Mouse (Mus musculus) spleen, embryonic (tissue): ENCODE results near the gene B230307C23Rik.
"Not testable (repeated sequence)": the region's sequence is repeated elsewhere in the genome, so short reads cannot be mapped to it uniquely, and the experiment has no call there.

Source experiments
- CTCF ChIA-PET: fragments of 350-600 bp; sonication (Branson Sonifier 250); formaldehyde crosslinking; loops from one replicate; lab custom pipeline; 2022; lab: Charles Lee

Gene B230307C23Rik

DNA sequence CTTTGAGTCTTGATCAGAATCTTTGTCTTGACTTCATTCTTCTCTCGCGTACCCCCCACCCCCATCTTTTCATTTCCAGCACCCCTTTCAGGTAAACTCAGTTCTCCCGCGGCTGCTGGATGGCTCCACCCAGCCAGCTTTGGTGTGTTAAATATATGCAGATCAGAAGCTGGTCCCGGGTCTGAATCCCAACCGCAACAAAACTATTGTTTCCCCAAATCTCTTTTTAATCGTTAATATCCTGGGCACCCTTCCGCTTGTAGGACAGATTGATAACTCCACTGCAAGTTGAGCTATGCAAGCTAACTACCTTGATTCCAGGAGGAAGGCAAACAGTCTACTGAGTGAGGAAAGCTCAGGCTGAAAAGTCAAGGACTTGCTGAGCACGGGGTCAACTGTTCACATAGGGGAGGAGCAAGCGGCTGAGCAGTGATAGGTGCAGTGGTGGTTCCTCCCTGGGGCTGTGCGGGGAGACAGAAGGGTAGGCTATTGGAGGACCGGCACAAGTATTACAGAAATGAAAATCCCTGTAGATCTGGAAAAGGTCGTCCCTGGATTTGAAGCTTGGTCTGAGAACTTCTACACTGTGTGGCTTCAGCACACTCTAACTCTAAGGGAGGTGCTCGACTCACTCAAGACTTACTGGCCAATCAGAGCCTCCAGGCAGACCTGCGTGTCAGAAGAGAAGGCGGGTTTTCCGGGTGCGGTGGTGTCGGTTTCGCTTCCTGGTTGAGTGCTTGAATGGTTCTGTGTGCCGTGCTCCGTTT is at the start of gene B230307C23Rik:
Gene B230307C23Rik (plus strand): TSS at position 700 of the 767 bp plus-strand sequence.
- CTCF ChIA-PET = interaction anchor here (0.6 kb wide), 1 partner anchor 30 kb away, joined by 5 read pairs; no protein-coding TSS in a partner anchor

GRCm38 (mm10) chr16:97948836-97949235 is 48.3 kb upstream of the B230307C23Rik start:
- CTCF ChIA-PET = no interaction called here

DNA sequence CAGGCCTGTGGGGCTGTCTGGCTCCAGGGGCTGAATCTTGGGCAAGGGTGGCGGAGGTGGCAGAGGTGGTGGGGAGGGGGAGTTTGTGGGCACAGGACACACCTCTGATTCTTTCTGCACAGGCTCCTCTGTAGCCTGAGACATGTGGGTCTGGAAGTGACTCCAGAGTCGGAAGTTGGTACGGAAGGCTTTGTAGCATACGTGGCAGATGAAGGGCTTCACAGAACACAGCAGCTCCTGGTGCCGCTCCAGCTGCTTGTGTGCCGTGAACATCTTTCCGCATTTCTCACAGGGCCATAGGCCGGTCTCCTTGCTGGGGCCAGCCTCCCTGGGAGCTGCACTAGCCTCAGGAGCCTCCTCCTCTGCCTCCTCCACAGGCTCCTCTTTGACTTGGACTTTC is 47.1 kb upstream of the B230307C23Rik start:
- CTCF ChIA-PET = no interaction called here

DNA sequence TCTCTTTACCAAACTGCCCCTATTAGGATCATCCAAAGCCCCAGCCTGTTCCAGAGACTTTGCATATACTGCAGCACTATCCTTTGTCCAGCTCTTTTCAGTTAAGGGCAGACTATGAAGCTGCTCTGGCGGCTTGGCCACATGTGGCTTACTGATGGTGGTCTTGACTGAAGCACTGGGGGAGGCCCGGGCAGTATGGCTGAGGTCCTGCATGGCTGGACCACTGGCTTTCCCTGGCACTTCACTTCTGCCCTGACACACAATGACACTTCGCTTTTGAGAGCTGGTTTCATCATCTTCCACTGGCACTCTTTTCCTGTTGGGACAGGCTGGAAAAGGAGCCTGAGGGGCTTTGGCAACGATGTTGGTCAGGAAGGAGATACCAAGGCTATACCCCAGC is 44.7 kb upstream of the B230307C23Rik start:
- CTCF ChIA-PET = interaction anchor here (0.5 kb wide), 1 partner anchor 53 kb away, joined by 9 read pairs; no protein-coding TSS in a partner anchor

DNA sequence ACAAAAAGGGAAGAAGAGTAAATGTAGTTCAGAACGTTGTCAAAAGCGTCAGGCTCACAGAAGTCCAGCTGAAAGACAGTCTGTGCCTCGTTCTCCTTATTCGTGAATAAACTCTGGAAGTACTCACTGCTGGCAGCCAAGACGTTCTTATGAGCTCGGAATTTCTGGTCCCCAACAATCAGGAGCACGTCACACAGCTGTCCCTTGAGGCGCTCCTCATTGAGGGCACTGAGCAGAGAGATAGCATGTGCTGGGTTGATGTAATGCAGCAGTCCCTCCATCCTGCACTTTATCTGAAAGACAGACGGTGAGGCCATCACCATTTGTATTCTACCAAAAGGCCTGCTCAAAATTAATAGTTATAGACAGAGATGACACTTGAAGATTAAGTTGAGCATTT is 44.3 kb upstream of the B230307C23Rik start:
- CTCF ChIA-PET = no interaction called here

DNA sequence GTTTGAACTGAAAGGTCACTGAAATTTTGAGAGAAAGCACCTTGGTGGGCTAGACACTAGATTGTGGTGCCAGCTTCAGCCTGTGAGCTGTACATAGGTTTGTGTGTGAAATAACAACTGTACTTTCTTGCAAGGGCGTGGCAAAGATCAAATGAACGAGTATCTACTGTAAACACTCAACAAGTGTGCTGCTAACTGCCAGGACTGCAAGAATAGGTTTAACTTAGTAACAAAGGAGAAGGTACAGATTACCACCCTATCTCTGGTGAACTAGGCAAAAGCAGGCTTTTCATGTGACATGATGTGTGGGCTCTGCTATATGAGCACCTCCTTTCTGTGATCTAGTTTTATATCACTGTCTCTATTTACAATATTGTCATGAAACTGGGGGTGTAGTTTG is 43.8 kb upstream of the B230307C23Rik start:
- CTCF ChIA-PET = no interaction called here

GRCm38 (mm10) chr16:97956011-97956410 is 41.1 kb upstream of the B230307C23Rik start:
- CTCF ChIA-PET = no interaction called here

DNA sequence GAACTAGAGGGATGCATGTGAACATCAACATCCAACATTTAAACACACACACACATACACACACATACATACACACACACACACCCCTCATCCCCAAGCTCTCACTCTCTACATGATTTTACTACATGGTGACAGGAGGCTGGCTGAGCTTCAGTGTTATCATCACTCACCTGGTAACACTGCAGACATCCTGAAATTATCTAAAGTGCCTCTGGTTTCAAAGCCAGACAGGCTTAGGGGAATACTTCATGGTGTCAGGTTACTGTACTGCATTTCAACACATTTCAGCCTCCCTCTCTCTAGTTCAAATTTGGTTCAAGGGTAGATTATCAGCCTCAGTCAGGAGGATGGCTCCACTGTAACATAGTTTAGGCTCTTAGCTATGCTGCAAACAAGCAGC is 39.5 kb upstream of the B230307C23Rik start:
- CTCF ChIA-PET = no interaction called here

DNA sequence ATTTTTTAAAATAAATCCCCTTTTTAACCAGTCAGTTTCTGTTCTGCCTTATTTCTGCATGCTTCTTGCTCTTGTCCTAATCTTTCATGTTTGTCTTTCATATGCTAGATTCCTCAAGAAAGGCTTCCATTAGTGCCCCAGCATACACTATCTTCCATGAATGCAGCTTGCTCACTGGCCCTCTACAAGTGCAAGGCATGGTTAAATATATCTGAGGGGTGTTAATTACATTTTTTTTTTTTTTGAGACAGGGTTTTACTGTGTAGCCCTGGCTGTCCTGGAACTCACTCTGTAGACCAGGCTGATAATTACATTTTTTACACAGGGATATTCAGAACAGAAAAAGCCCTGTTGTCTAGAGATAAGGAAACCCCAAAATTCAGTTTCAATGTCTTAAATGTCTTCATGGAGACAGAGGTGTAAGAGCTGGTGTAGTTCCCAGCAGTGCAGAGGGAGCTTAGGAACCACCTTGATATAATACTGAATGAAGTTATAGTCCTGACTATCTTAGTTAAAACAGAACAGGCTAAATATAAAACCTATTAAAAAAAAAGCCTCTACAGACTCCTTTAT is 38.6 kb upstream of the B230307C23Rik start:
- CTCF ChIA-PET = no interaction called here

DNA sequence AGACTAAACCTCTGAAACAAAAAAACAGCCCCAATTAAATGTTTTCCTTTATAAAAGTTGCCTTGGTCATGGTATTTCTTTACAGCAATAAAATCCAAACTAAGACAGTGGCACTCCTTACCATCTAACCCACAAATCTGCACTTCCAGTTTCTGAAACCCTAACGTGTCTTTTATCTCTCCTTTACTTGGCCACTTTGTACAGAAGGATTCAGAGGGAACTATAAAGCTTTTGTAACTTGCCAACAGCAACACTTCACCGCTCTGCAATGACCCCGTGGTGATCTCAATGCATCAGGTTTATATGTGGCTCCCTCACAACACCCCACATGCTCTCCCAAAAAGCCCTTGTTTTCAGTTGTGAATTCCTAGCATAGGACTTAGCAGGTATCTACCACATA is 36.8 kb upstream of the B230307C23Rik start:
- CTCF ChIA-PET = no interaction called here

DNA sequence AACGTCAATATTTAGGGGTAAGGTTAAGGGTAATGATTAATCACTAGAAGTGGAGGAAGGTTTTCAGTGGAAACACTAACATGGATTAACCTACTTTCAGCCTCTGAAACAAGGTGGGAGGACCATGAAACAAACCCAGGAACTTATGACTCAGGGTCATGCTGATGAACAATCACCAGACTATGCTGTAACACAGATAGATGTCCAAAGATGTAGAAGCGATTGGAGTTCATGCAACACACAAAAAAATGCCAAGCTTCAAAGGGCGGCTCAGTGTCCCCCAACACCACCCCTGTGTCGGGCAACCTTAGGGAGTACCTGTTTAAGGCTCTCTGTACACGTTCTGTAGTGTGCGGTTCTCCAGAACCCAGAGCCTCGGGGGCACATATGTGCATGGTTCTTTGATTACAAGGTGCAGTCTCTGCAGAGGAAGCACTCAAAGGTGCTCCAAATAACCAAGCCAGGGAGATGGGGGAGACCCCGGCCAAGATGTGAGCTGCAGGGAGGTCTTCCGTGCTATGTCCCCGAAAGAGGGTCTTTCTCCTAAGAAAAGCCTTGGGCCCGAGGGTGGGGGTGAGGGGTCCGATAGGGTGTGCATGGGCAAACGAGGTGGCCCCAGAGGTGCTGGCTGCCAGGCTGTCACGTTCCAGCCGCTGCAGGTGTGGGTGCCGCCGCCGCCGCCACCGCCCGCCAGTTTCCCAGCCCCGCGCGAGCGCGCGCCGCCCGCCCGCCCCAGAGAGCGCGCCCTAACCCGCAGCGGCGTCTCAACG is 35.5 kb upstream of the B230307C23Rik start:
- CTCF ChIA-PET = no interaction called here

DNA sequence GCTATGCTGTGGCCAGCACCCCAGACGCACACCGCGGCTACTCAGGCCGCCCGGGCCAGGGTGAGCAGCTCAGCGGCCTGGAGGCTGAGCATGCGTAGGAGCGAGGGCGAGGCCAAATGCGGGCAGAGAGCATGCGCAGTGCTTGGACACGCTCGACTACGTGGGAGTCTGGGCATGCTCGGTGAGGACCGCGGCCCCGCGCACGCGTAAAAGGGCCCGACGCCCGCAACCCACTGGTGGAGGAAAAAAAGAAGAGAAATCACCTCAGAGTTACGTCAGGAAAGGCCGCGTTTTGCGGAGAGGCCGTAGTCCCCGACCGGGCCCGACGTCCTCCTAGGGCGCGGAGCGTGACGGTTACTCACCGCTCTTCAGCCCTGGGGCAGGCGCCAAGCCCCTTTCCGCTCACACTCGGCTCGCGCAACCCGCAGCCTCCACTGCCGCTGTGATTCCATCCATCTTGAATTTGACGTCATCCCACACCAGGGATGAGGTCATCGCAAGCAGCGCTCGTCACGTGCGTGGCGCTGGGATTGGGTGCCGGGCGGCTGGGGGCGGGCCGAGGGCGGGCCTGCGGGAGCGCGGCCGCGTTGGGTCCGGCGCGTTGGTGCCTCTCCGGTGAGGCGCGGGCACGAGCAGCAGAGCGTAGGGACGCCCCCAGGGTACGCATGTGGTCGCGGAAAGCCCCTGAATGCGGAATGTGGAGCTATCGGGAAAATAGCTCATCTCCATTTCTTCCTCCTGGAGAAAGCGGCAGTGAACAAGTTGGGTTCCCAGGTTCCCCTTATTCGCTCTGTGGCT is 34.8 kb upstream of the B230307C23Rik start, which contains the start of the genes C2cd2 and Zbtb21:
Gene C2cd2 (minus strand): TSS at position 448 of the 798 bp plus-strand sequence.
Gene Zbtb21 (minus strand): TSS at position 472 of the 798 bp plus-strand sequence.
- CTCF ChIA-PET = interaction anchor here (0.6 kb wide), 1 partner anchor 112 kb away, joined by 3 read pairs; no protein-coding TSS in a partner anchor

- CTCF ChIA-PET = no interaction called here
Measured at GRCm38 (mm10) chr16:97963956-97964540, 33.1 kb upstream of the B230307C23Rik start.

GRCm38 (mm10) chr16:97977277-97977676 is 19.8 kb upstream of the B230307C23Rik start:
- CTCF ChIA-PET = no interaction called here

- CTCF ChIA-PET = no interaction called here
Measured at GRCm38 (mm10) chr16:97977722-97978121, 19.4 kb upstream of the B230307C23Rik start.

GRCm38 (mm10) chr16:97981362-97981761 is 15.8 kb upstream of the B230307C23Rik start:
- CTCF ChIA-PET = no interaction called here

DNA sequence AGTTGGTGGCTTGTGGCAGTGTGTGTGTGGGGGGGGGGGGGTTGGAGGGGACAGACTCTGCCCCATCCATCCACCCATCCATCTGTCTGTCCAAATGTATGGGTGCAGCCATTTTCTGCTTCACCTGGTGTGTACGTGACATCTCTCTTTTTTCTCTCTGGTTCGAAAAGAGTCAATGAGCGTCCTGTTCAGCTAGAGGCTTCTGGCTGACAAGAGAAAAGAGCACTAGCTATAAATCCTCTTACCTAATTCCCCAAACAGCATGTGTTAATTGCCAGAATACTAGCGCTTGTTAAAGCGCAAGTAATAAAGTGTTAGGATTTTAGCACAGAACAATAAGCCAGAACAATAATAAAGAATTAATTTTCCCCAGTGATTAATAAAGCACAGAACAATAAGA is 12.5 kb upstream of the B230307C23Rik start:
- CTCF ChIA-PET = no interaction called here

- CTCF ChIA-PET = no interaction called here
Measured at GRCm38 (mm10) chr16:97991517-97991916, 5.6 kb upstream of the B230307C23Rik start.

- CTCF ChIA-PET = not testable (repeated sequence)
Measured at GRCm38 (mm10) chr16:97992477-97992876, 4.6 kb upstream of the B230307C23Rik start.

- CTCF ChIA-PET = no interaction called here
Measured at GRCm38 (mm10) chr16:97995849-97996615, 1.1 kb upstream of the B230307C23Rik start.
